Mouse (Mus musculus) hindbrain, embryonic 13.5 days (tissue): ENCODE measurements around the gene Sh3pxd2a. TPM values are rescaled to one million over a fixed set of nuclear protein-coding genes. Genes with fewer than 3 reads are reported as not detected.

ENCODE experiments used
- ATAC-seq: fragments of 200-750 bp; cut with Nextera tagmentation; 2 replicates; pipeline ENCODE4 v1.8.0; 2017; ENCODE audit warnings: moderate TSS enrichment; ENCODE audit not compliant: low FRiP score
- H3K27ac ChIP-seq: fragments of 300-500 bp; sonication (generic); 2 replicates; pipeline ENCODE4 v1.5.1; 2015; ENCODE audit warnings: inconsistent platforms, mild to moderate bottlenecking, moderate library complexity
- H3K27me3 ChIP-seq: fragments of 300-500 bp; sonication (generic); 2 replicates; pipeline ENCODE4 v1.6.1; 2015; ENCODE audit warnings: mild to moderate bottlenecking, inconsistent platforms
- H3K36me3 ChIP-seq: fragments of 300-500 bp; sonication (generic); 2 replicates; pipeline ENCODE4 v1.6.1; 2015; ENCODE audit warnings: mild to moderate bottlenecking, inconsistent platforms
- H3K4me1 ChIP-seq: fragments of 300-500 bp; sonication (generic); replicated peaks from 2 replicates; pipeline ENCODE4 v1.6.1; 2015; ENCODE audit warnings: inconsistent platforms
- H3K4me2 ChIP-seq: fragments of 300-500 bp; sonication (generic); 2 replicates; pipeline ENCODE4 v1.6.1; 2015; ENCODE audit warnings: inconsistent platforms, mild to moderate bottlenecking, moderate library complexity
- H3K4me3 ChIP-seq: fragments of 300-500 bp; sonication (generic); 2 replicates; pipeline ENCODE4 v1.5.1; 2015; ENCODE audit warnings: mild to moderate bottlenecking, inconsistent platforms
- H3K9ac ChIP-seq: fragments of 300-500 bp; sonication (generic); 2 replicates; pipeline ENCODE4 v1.6.1; 2015; ENCODE audit warnings: mild to moderate bottlenecking, inconsistent platforms
- H3K9me3 ChIP-seq: fragments of 300-500 bp; sonication (generic); 2 replicates; pipeline ENCODE4 v1.6.1; 2016; ENCODE audit warnings: inconsistent platforms
- WGBS: fragments of 180-500 bp; shearing (Covaris S2); methylation state at CpG from one replicate; pipeline ENCODE4 v1.1.7; 2015; 5-methylcytosine and 5-hydroxymethylcytosine counted together
- microRNA-seq: library from miRNA; unstranded; fragments of <30 nt; microRNA quantifications from one replicate; pipeline ENCODE4, GENCODE M21; 2016
- polyA plus RNA-seq: library from polyadenylated mRNA; unstranded; fragments of >200 nt; fragmentation: Nextera tagmentation; extraction: Ambion mirVana; gene quantifications from 2 replicates; pipeline ENCODE4 v1.2.1, GENCODE M21; 2015

The Sh3pxd2a gene
- polyA plus RNA-seq, 1 experiment from 2014 or later: 2.1 TPM

DNA sequence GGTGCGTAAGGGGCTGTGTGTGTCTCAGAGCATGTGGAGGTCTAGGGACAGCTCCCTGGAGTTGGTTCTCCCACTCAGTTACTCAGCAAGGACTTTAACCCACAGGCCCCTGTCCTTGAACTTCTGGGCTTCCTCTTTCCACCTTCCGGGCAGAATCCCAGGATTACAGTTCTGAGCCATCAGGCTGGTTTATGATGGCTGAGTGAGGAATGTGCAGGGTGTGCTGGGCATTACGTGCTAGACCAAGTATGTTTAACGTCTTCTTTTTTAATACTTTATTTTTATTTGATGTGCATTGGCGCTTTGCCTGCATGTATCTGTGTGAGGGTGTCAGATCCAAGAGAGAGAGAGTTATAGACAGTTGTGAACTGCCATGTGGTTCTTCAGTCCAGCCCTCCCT is 247.4 kb downstream of the Sh3pxd2a start:
- Histone ChIP-seq H3K4me1 (peaks cover 21% of the 10 kb centered on the region), H3K4me3 (no peak overlapping the region), H3K27me3 (no peaks in the 10 kb centered on the region), H3K4me2 (no peak overlapping the region), H3K27ac (no peak overlapping the region), H3K36me3 (no peaks in the 10 kb centered on the region), H3K9me3 (no peaks in the 10 kb centered on the region), H3K9ac (no peak overlapping the region)
- no peak for ATAC-seq
- WGBS: 86% methylated on average over 5 of the region's 5 CpGs

DNA sequence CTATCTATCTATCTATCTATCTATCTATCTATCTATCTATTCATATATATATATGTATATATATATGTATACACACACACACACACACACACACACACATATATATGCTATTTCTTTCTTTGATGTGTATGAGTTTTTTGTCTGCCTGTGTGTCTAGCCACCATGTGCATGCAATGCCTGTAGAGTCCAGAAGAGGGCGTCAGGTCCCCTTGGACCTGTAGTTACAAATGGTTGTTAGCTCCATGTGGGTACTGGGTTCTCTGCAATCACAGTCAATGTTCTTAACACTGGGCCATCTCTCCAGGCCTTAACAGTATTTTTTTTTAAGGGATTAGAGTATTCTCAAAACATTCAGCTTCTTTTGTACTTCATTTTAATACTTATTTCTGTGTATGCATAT is 250.7 kb downstream of the Sh3pxd2a start:
- H3K9me3 ChIP-seq: no peaks in the 10 kb centered on the region
- H3K9ac ChIP-seq: no peak overlapping the region
- peaks cover 19% of the 10 kb centered on the region for H3K4me1 ChIP-seq
- H3K36me3 ChIP-seq: no peaks in the 10 kb centered on the region
- no peak overlapping the region for H3K4me2 ChIP-seq
- no peak overlapping the region for H3K27ac ChIP-seq
- H3K27me3 ChIP-seq: no peaks in the 10 kb centered on the region
- ATAC-seq: no peak
- WGBS: 89% methylated on average over 1 of the region's 1 CpGs
- no peak overlapping the region for H3K4me3 ChIP-seq

DNA sequence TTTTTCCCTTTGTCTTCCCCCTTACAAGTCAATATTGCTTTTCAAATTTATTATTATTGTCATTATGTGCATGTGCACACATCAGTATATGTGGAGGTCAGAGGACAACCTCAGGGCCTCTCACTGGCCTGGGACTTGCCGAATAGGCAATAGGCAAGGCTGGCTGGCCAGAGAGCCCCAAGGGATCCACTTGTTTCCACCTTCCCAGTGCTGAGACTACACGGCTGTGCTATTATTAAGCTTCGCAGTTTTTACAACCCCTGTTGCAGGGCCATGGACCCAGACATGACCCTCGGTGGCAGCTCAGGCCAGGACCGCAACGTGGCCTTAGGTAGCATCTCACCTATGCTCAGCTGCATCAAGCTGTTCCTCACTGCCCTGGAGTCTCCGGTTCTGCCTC is 251.8 kb downstream of the Sh3pxd2a start:
- peak overlapping the region; percentile 66 for H3K27ac ChIP-seq
- peak; percentile 58; the same call in 1 of the 2 replicates for ATAC-seq
- no peaks in the 10 kb centered on the region for H3K27me3 ChIP-seq
- H3K4me1 ChIP-seq: peaks cover 19% of the 10 kb centered on the region
- H3K4me2 ChIP-seq: peak overlapping the region; percentile 13; the same call in 1 of the 2 replicates
- H3K4me3 ChIP-seq: no peak overlapping the region
- no peaks in the 10 kb centered on the region for H3K9me3 ChIP-seq
- H3K36me3 ChIP-seq: no peaks in the 10 kb centered on the region
- 69% methylated on average over 7 of the region's 7 CpGs for WGBS
- 0 out of 2 replicates have a peak overlapping the region, but pooled peaks have one; percentile 44 for H3K9ac ChIP-seq

DNA sequence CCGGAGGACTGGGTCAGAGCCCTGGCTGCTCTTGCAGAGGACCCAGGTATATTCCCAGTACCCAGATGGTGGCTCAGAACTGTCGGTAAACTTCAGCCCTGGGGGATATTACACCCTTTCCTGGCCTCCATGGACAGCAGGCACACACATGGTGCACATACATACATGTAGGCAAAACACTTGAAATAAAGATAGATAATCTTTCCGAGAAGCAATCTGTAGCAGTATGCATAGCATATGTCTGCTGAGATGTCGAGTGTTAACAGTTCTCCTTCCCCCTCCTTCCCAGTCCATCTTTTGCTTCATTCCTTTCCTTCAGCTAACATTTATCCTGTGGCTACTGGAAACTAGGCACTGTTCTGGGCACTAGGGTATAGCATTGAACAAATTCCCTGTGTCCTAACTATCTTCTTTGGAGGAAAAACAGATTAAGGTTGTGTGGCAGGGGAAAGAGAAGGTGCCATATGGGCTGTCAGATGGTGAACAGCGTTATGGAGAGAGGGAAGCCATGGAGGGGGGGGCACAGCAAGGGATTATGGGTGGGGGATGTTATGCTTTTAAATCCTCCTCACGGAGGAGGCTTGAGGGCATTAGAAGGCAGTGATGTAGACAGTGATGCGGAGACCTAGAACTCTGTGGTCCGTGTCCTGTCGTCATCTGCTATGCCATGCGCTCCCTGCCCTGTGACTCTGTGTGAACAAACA is 252.4 kb downstream of the Sh3pxd2a start:
- WGBS: 59% methylated on average over 10 of the region's 10 CpGs
- H3K4me1 ChIP-seq: peaks cover 19% of the 10 kb centered on the region
- H3K27ac ChIP-seq: peak overlapping the region; percentile 66
- ATAC-seq: peak; percentile 83
- H3K36me3 ChIP-seq: no peaks in the 10 kb centered on the region
- peak overlapping the region; percentile 13; the same call in 1 of the 2 replicates for H3K4me2 ChIP-seq
- H3K4me3 ChIP-seq: no peak overlapping the region
- H3K9ac ChIP-seq: 0 out of 2 replicates have a peak overlapping the region, but pooled peaks have one; percentile 44
- no peaks in the 10 kb centered on the region for H3K27me3 ChIP-seq
- H3K9me3 ChIP-seq: no peaks in the 10 kb centered on the region

DNA sequence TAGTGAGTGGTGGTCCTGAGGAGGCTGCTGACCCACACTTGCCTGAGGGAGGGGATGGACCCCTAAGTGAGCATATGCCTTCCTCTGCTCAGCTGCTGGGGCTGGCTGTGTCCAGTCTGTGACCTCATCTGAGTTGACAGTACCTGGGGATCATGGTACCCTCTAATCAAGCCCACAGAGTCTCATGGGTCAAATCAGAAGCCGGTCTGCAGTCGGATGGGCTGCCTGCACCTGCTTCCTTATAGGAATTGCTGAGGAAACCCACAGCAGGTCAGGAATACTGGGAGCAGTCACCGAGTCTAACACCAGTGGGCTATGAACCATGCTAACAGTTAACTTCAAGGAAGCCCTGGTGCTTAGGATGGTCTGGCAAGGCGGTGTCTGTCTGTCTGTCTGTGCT is 253.8 kb downstream of the Sh3pxd2a start:
- Histone ChIP-seq H3K36me3 (no peaks in the 10 kb centered on the region), H3K9ac (no peak overlapping the region), H3K27me3 (no peaks in the 10 kb centered on the region), H3K4me2 (no peak overlapping the region), H3K27ac (no peak overlapping the region), H3K4me3 (no peak overlapping the region), H3K9me3 (no peaks in the 10 kb centered on the region), H3K4me1 (peaks cover 16% of the 10 kb centered on the region)
- 91% methylated on average over 4 of the region's 4 CpGs for WGBS
- ATAC-seq: no peak

Small RNAs within 50 kb of the gene (microRNA-seq; reads per million reads assigned to microRNA genes)
- gene Mir6995: not detected

Other genes starting within 250 kb of the Sh3pxd2a start
- gene Stn1, start 73.1 kb upstream of the Sh3pxd2a start, polyA plus RNA-seq: 34.6 and 35.1 TPM in 2 replicates
- 7.0 and 8.3 TPM in 2 replicates for gene Slk, start 115.3 kb upstream of the Sh3pxd2a start, polyA plus RNA-seq
- gene Col17a1, start 227.7 kb upstream of the Sh3pxd2a start, polyA plus RNA-seq: 0.18 and 0.31 TPM in 2 replicates